Mouse (Mus musculus) heart, embryonic 14.5 days (tissue): Measurements from ENCODE around the gene Sh3tc1. TPM values are rescaled to one million over a fixed set of nuclear protein-coding genes. Genes with fewer than 3 reads are reported as not detected.

Experiments used
- ATAC-seq: fragments of 200-750 bp; cut with Nextera tagmentation; 2 replicates; pipeline ENCODE4 v1.8.0; 2017; ENCODE audit warnings: low read depth, moderate TSS enrichment; ENCODE audit not compliant: insufficient number of reproducible peaks, insufficient read depth, low FRiP score
- H3K27ac ChIP-seq, 2 experiments: fragments of 200-500 bp in 1 of 2; fragments of 300-500 bp in 1 of 2; sonication (generic) in 1 of 2; replicated peaks in 1 of 2; 2 replicates each; pipeline ENCODE4 v1.5.1; 2012 to 2014; ENCODE audit warnings: low read depth in 2 of 2, low read length in 2 of 2, control low read depth in 1 of 2, mild to moderate bottlenecking in 1 of 2, mixed read lengths in 1 of 2; ENCODE audit not compliant: control insufficient read depth in 1 of 2, insufficient read depth in 1 of 2
- H3K27me3 ChIP-seq: fragments of 300-500 bp; sonication (generic); 2 replicates; pipeline ENCODE4 v1.6.1; 2014; ENCODE audit warnings: mild to moderate bottlenecking, low read length, control low read depth; ENCODE audit not compliant: control insufficient read depth, insufficient read depth
- H3K36me3 ChIP-seq: fragments of 300-500 bp; sonication (generic); 2 replicates; pipeline ENCODE4 v1.6.1; 2014; ENCODE audit warnings: mild to moderate bottlenecking, control low read depth, low read length, mixed read lengths; ENCODE audit not compliant: control insufficient read depth, insufficient read depth
- H3K4me1 ChIP-seq, 2 experiments: fragments of 200-500 bp in 1 of 2; fragments of 300-500 bp in 1 of 2; sonication (generic) in 1 of 2; 2 replicates each; pipeline ENCODE4 v1.6.1; 2012 to 2014; ENCODE audit warnings: low read length in 2 of 2, control low read depth in 1 of 2, mixed read lengths in 1 of 2; ENCODE audit not compliant: control insufficient read depth in 2 of 2, insufficient read depth in 2 of 2
- H3K4me2 ChIP-seq: fragments of 300-500 bp; sonication (generic); 2 replicates; pipeline ENCODE4 v1.6.1; 2014; ENCODE audit warnings: mild to moderate bottlenecking, low read length
- H3K4me3 ChIP-seq, 2 experiments: fragments of 200-500 bp in 1 of 2; fragments of 300-500 bp in 1 of 2; sonication (generic) in 1 of 2; 2 replicates each; pipeline ENCODE4 v1.5.1; 2012 to 2014; ENCODE audit warnings: low read length in 2 of 2, mild to moderate bottlenecking in 2 of 2, control low read depth in 1 of 2, low read depth in 1 of 2, moderate library complexity in 1 of 2; ENCODE audit not compliant: control insufficient read depth in 1 of 2, insufficient read depth in 1 of 2
- H3K9ac ChIP-seq: fragments of 300-500 bp; sonication (generic); 2 replicates; pipeline ENCODE4 v1.6.1; 2014; ENCODE audit warnings: mild to moderate bottlenecking, low read length
- H3K9me3 ChIP-seq: fragments of 300-500 bp; sonication (generic); 2 replicates; pipeline ENCODE4 v1.6.1; 2016; ENCODE audit warnings: low read length, control low read depth; ENCODE audit not compliant: control insufficient read depth
- WGBS: fragments of 180-500 bp; shearing (Covaris S2); extraction: QIAGEN DNeasy Blood & Tissue Kit; methylation state at CpG from one replicate; pipeline ENCODE4 v1.1.7; 2014; 5-methylcytosine and 5-hydroxymethylcytosine counted together
- polyA plus RNA-seq: library from polyadenylated mRNA; unstranded; fragments of >200 nt; fragmentation: Nextera tagmentation; extraction: Ambion mirVana; gene quantifications from 2 replicates; pipeline ENCODE4 v1.2.1, GENCODE M21; 2014

Gene Sh3tc1
- polyA plus RNA-seq, 1 experiment from 2014 or later = 6.3 TPM

- Histone ChIP-seq H3K4me2 (no peak overlapping the region), H3K9ac (no peak overlapping the region), H3K36me3 (no peaks in the 10 kb centered on the region), H3K27me3 (no peaks in the 10 kb centered on the region; the same call in 1 of the 2 replicates), H3K9me3 (no peaks in the 10 kb centered on the region), H3K4me3 (no peak overlapping the region), H3K27ac (no peak overlapping the region), H3K4me1 (peaks cover 5 to 11% of the 10 kb centered on the region in 2 experiments)
- no peak for ATAC-seq
- WGBS = 56% methylated on average over 3 of the region's 3 CpGs
Observed at GRCm38 (mm10) chr5:35659503-35659902, 80.3 kb downstream of the Sh3tc1 start.

GRCm38 (mm10) chr5:35655753-35656485 is 83.9 kb downstream of the Sh3tc1 start:
- Histone ChIP-seq H3K9ac (no peak overlapping the region), H3K4me2 (no peak overlapping the region), H3K9me3 (no peaks in the 10 kb centered on the region), H3K27ac (no peak overlapping the region), H3K4me3 (no peak overlapping the region), H3K4me1 (peaks cover 5 to 7% of the 10 kb centered on the region in 2 experiments), H3K36me3 (no peaks in the 10 kb centered on the region), H3K27me3 (no peaks in the 10 kb centered on the region)
- 85% methylated on average over 10 of the region's 10 CpGs for WGBS
- ATAC-seq = no peak

DNA sequence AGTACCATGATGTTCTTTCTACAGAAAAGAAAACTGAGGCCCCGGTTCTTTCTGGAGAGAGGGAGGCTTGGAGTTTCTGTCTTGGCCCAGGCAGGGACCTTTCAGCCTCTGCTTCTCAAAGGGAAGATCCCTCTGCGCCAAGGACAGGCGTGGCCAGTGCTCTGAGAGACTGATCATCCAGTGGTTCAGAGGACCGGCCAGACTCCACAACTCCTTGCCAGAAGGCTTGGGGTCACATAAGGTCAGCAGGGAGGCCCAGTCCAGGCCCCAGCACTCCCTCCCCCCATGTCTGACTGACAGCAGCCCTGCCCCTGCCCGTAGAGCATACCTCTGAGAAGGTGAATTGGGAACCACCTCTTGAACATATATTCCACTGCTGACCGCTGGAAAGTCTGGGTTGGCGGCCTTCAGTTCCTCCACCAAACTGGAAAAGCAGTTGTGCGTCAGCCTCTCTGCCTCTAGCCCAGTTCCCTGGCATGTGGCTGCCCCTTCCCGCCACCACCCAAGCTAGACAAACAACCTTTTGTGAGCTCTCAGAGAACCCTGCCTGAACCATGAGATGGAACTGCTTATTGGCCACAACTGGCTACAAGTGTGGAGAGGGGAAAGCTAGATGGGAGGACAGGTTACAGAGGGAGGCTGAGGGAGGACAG is 85.9 kb downstream of the Sh3tc1 start:
- 73% methylated on average over 9 of the region's 9 CpGs for WGBS
- H3K36me3 ChIP-seq = no peaks in the 10 kb centered on the region
- H3K4me2 ChIP-seq = no peak overlapping the region
- no peak overlapping the region for H3K27ac ChIP-seq
- no peaks in the 10 kb centered on the region for H3K9me3 ChIP-seq
- H3K4me3 ChIP-seq = no peak overlapping the region
- no peaks in the 10 kb centered on the region for H3K27me3 ChIP-seq
- no peak for ATAC-seq
- no peaks in the 10 kb centered on the region for H3K4me1 ChIP-seq
- H3K9ac ChIP-seq = no peak overlapping the region

DNA sequence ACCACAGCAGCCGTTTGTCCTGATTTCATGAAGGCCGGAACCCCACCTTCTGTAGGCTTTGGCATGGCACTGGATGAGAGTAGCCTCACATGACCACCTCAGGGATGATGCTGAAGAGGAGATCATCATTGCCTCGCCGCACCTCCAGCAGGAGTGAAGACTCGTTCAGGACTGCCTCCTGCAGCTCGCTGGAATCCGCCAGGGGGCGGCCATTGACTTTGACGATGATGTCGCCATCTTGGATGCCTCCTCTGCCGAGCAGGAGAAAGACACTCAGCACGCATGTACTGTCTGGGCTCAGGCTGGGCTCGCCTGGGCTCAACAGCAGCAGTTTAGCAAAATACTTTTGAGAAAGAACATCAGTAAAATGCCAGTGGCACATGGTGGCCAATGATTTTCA is 86.9 kb downstream of the Sh3tc1 start:
- Histone ChIP-seq H3K4me2 (no peak overlapping the region), H3K36me3 (no peaks in the 10 kb centered on the region), H3K4me3 (no peak overlapping the region), H3K27me3 (no peaks in the 10 kb centered on the region), H3K9ac (no peak overlapping the region), H3K27ac (no peak overlapping the region), H3K9me3 (no peaks in the 10 kb centered on the region), H3K4me1 (no peaks in the 10 kb centered on the region)
- no peak for ATAC-seq
- 86% methylated on average over 13 of the region's 13 CpGs for WGBS

- Histone ChIP-seq H3K27ac (no peak overlapping the region), H3K36me3 (no peaks in the 10 kb centered on the region), H3K27me3 (no peaks in the 10 kb centered on the region), H3K4me1 (no peaks in the 10 kb centered on the region), H3K9me3 (no peaks in the 10 kb centered on the region), H3K4me2 (no peak overlapping the region), H3K9ac (no peak overlapping the region), H3K4me3 (no peak overlapping the region)
- WGBS = 76% methylated on average over 3 of the region's 3 CpGs
- no peak for ATAC-seq
Observed at GRCm38 (mm10) chr5:35652319-35652718, 87.5 kb downstream of the Sh3tc1 start.

DNA sequence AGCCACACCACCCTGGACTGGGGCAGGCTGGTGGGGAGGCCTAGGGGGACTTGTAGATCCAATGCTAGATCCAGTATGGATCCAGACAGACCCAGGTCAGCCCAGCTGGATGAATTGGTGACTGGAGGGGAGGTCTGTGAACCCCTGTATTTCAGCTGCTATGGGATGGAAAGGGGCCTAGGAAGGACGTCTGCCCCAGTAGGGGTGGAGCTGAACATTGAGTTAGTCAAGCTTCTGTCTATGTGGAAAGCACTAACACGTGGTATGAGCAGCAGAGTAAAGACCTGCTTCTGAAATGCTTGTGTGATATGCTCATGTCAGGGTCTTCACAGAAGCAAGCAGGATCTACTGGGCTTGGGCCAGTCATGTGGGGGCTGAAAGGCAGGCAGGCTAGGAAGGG is 91.6 kb downstream of the Sh3tc1 start:
- H3K9me3 ChIP-seq = no peaks in the 10 kb centered on the region
- no peaks in the 10 kb centered on the region for H3K27me3 ChIP-seq
- H3K36me3 ChIP-seq = no peaks in the 10 kb centered on the region
- no peak overlapping the region for H3K4me3 ChIP-seq
- no peak overlapping the region for H3K27ac ChIP-seq
- peaks cover 3 to 7% of the 10 kb centered on the region in 2 experiments; a peak in 2 of 4 replicates for H3K4me1 ChIP-seq
- H3K9ac ChIP-seq = no peak overlapping the region
- WGBS = 50% methylated on average over 2 of the region's 2 CpGs
- ATAC-seq = no peak
- H3K4me2 ChIP-seq = no peak overlapping the region

- ATAC-seq = no peak
- H3K4me3 ChIP-seq = no peak overlapping the region
- H3K9me3 ChIP-seq = no peaks in the 10 kb centered on the region
- H3K36me3 ChIP-seq = no peaks in the 10 kb centered on the region
- WGBS = 67% methylated on average over 4 of the region's 4 CpGs
- H3K4me1 ChIP-seq = peaks cover 3 to 7% of the 10 kb centered on the region in 2 experiments; a peak in 3 of 4 replicates
- H3K27me3 ChIP-seq = no peaks in the 10 kb centered on the region
- H3K4me2 ChIP-seq = no peak overlapping the region
- no peak overlapping the region for H3K9ac ChIP-seq
- no peak overlapping the region for H3K27ac ChIP-seq
Observed at GRCm38 (mm10) chr5:35647562-35647961, 92.2 kb downstream of the Sh3tc1 start.
